Mouse (Mus musculus): ENCODE measurements around the gene 1700029J07Rik. TPM values are rescaled to one million over a fixed set of nuclear protein-coding genes. Genes with fewer than 3 reads are reported as not detected.
A peak's percentile ranks its signal among the peaks of the same experiment; 100 is the strongest.

1700029J07Rik gene
- polyA plus RNA-seq, 1 experiment from 2014 or later = 4.1 TPM

DNA sequence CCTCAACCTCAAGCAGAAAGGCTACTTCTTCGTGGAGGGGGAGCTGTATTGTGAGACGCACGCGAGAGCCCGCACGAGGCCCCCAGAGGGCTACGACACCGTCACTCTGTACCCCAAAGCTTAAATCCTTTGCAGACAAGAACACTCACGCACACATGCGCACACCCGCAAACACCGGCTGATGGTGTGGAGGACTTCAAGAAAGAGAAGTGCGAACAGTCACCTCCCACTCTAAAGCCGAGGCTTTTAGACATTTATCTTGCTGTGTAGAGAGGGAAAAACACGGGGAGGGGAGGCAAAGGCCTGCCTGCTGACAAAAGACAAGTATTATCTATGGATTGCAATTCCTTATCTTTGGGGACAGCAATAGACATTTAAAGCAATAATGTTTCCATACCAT is 56.2 kb downstream of the 1700029J07Rik start:
- H3K4me1 ChIP-seq (ENCODE audit: control insufficient read depth, insufficient read depth, low read length) = no peaks in the 10 kb centered on the region
- ATAC-seq (ENCODE audit: insufficient read depth, low FRiP score) = no peak
- H3K27ac ChIP-seq (ENCODE audit: low read length) = no peak overlapping the region
- no peak overlapping the region for H3K4me2 ChIP-seq (ENCODE audit: low read depth, low read length)
- WGBS = 80% methylated on average over 15 of the region's 15 CpGs
- no peaks in the 10 kb centered on the region for H3K9me3 ChIP-seq (replicated peaks; ENCODE audit: control insufficient read depth, low read length)
- H3K27me3 ChIP-seq (ENCODE audit: control insufficient read depth, insufficient read depth, low read length) = no peaks in the 10 kb centered on the region
- H3K36me3 ChIP-seq (ENCODE audit: control insufficient read depth, insufficient read depth, low read length) = 0 out of 2 replicates have a peak, but pooled peaks cover 4% of the 10 kb centered on the region
- no peak overlapping the region for H3K9ac ChIP-seq (ENCODE audit: low read length)
- no peak overlapping the region for H3K4me3 ChIP-seq (replicated peaks; ENCODE audit: low read length)

GRCm38 (mm10) chr8:45917040-45917679 is 57.9 kb downstream of the 1700029J07Rik start:
- no peak overlapping the region for H3K4me3 ChIP-seq (replicated peaks; ENCODE audit: low read length)
- H3K36me3 ChIP-seq (ENCODE audit: control insufficient read depth, insufficient read depth, low read length) = 0 out of 2 replicates have a peak, but pooled peaks cover 4% of the 10 kb centered on the region
- 0 out of 2 replicates have a peak, but pooled peaks have one; percentile 6 for ATAC-seq (ENCODE audit: insufficient read depth, low FRiP score)
- no peak overlapping the region for H3K9ac ChIP-seq (ENCODE audit: low read length)
- no peaks in the 10 kb centered on the region for H3K27me3 ChIP-seq (ENCODE audit: control insufficient read depth, insufficient read depth, low read length)
- H3K4me1 ChIP-seq (ENCODE audit: control insufficient read depth, insufficient read depth, low read length) = no peaks in the 10 kb centered on the region
- WGBS = 63% methylated on average over 20 of the region's 20 CpGs
- H3K9me3 ChIP-seq (replicated peaks; ENCODE audit: control insufficient read depth, low read length) = no peaks in the 10 kb centered on the region
- peak overlapping the region; percentile 34 for H3K27ac ChIP-seq (ENCODE audit: low read length)
- H3K4me2 ChIP-seq (ENCODE audit: low read depth, low read length) = no peak overlapping the region

GRCm38 (mm10) chr8:45916496-45916895 is 58.6 kb downstream of the 1700029J07Rik start:
- Histone ChIP-seq H3K27me3 (ENCODE audit: control insufficient read depth, insufficient read depth, low read length) (no peaks in the 10 kb centered on the region), H3K4me1 (ENCODE audit: control insufficient read depth, insufficient read depth, low read length) (no peaks in the 10 kb centered on the region), H3K4me3 (replicated peaks; ENCODE audit: low read length) (no peak overlapping the region), H3K36me3 (ENCODE audit: control insufficient read depth, insufficient read depth, low read length) (0 out of 2 replicates have a peak, but pooled peaks cover 4% of the 10 kb centered on the region), H3K4me2 (ENCODE audit: low read depth, low read length) (no peak overlapping the region), H3K9ac (ENCODE audit: low read length) (no peak overlapping the region), H3K27ac (ENCODE audit: low read length) (peak overlapping the region; percentile 34; the same call in 1 of the 2 replicates), H3K9me3 (replicated peaks; ENCODE audit: control insufficient read depth, low read length) (no peaks in the 10 kb centered on the region)
- ATAC-seq (ENCODE audit: insufficient read depth, low FRiP score) = no peak
- WGBS = 82% methylated on average over 3 of the region's 3 CpGs

DNA sequence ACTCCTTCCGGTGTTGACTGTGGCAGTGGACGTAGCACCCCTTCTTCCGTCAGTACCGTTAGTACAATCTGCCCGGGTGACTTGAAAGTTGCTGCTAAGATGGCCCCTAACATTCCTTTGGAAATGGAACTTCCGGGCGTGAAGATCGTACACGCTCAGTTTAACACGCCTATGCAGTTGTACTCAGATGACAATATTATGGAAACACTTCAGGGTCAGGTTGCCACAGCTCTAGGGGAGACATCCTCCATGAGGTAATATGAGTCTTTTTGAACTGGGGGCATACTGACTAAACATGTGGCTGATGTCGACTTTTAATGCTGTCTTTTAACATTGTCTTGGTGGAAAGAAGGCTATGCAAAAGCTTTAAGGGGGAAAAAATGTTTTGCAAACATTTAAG is 61.3 kb downstream of the 1700029J07Rik start:
- Histone ChIP-seq H3K27me3 (ENCODE audit: control insufficient read depth, insufficient read depth, low read length) (no peaks in the 10 kb centered on the region), H3K4me1 (ENCODE audit: control insufficient read depth, insufficient read depth, low read length) (no peaks in the 10 kb centered on the region), H3K27ac (ENCODE audit: low read length) (no peak overlapping the region), H3K4me3 (replicated peaks; ENCODE audit: low read length) (no peak overlapping the region), H3K9ac (ENCODE audit: low read length) (no peak overlapping the region), H3K36me3 (ENCODE audit: control insufficient read depth, insufficient read depth, low read length) (0 out of 2 replicates have a peak, but pooled peaks cover 4% of the 10 kb centered on the region), H3K9me3 (replicated peaks; ENCODE audit: control insufficient read depth, low read length) (no peaks in the 10 kb centered on the region), H3K4me2 (ENCODE audit: low read depth, low read length) (no peak overlapping the region)
- 78% methylated on average over 11 of the region's 11 CpGs for WGBS
- no peak for ATAC-seq (ENCODE audit: insufficient read depth, low FRiP score)

DNA sequence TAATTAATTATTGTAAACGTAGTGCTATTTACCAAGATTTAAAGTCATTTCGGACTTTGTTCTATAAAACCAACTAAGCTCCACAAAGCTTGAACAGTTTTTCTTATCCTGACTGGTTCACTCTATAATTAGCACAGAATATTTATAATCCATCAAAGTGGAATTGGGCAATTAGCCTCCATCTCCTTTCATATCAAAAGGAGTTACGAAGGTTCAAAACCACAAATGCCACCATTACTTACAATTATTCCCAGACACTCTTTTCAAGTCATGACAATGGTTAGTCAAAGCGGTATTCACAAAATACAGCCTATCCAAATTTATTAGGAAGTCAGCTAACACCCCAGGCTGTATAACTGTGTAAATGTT is 68.8 kb downstream of the 1700029J07Rik start:
- Histone ChIP-seq H3K27ac (ENCODE audit: low read length) (no peak overlapping the region), H3K4me2 (ENCODE audit: low read depth, low read length) (no peak overlapping the region), H3K9ac (ENCODE audit: low read length) (no peak overlapping the region), H3K4me3 (replicated peaks; ENCODE audit: low read length) (no peak overlapping the region), H3K4me1 (ENCODE audit: control insufficient read depth, insufficient read depth, low read length) (no peaks in the 10 kb centered on the region), H3K9me3 (replicated peaks; ENCODE audit: control insufficient read depth, low read length) (no peaks in the 10 kb centered on the region), H3K27me3 (ENCODE audit: control insufficient read depth, insufficient read depth, low read length) (no peaks in the 10 kb centered on the region), H3K36me3 (ENCODE audit: control insufficient read depth, insufficient read depth, low read length) (peaks cover 3% of the 10 kb centered on the region; the same call in 1 of the 2 replicates)
- WGBS = 82% methylated on average over 4 of the region's 4 CpGs
- ATAC-seq (ENCODE audit: insufficient read depth, low FRiP score) = no peak

DNA sequence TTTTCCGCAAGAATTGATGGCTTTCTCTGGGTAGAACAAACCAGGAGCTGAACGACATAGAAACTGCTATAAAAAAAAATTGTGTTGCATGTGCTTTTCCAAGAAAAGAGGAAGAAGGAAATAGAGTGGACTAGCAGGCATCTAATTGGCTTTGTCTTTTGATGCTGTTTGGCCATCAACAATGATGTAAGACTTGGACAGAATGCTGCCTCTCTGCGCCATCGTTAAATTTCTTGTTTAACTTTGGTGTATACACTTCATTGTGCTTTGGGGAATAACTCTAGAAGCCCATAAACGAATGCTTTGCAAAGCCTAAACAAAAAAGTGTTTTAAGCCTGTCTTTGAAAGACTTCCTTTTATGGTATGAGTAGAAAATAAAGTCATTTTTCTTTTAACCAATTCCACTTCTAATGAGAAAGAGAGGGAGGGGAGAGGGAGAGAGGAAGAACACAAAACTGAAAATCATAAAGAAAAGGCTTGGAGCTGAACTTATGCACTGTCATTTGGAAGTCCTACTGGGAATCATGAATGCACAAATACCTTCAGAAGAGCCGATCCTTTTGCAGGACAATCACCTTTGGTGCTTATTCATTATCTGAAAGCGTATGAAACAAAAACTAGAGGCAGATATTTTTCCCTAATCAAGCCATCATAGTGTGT is 69.3 kb downstream of the 1700029J07Rik start:
- WGBS = 67% methylated on average over 7 of the region's 7 CpGs
- peak overlapping the region; percentile 47; the same call in 1 of the 2 replicates for H3K27ac ChIP-seq (ENCODE audit: low read length)

DNA sequence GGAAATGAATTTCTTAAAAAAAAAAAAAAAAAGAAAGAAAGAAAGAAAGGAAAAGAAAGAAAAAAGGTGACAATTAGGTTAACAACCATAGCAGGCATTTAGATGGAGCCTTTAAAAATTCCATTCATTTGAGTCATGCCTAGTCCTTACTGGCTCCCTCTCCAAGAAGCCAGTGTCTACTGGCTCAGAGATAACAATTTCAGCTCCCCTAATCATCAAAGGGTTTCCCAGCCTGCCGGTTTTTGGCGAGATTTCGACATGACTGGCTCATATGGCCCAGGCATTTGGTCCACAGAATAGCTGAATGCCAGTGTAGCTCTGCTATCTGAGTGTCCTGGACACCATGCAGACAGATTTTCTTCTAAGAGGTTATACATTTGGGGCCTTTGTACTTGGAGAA is 71.4 kb downstream of the 1700029J07Rik start:
- no peak for ATAC-seq (ENCODE audit: insufficient read depth, low FRiP score)
- peaks cover 3% of the 10 kb centered on the region; the same call in 1 of the 2 replicates for H3K36me3 ChIP-seq (ENCODE audit: control insufficient read depth, insufficient read depth, low read length)
- H3K27me3 ChIP-seq (ENCODE audit: control insufficient read depth, insufficient read depth, low read length) = no peaks in the 10 kb centered on the region
- WGBS = 21% methylated on average over 3 of the region's 3 CpGs
- H3K9ac ChIP-seq (ENCODE audit: low read length) = no peak overlapping the region
- no peak overlapping the region for H3K4me2 ChIP-seq (ENCODE audit: low read depth, low read length)
- no peak overlapping the region for H3K4me3 ChIP-seq (replicated peaks; ENCODE audit: low read length)
- H3K4me1 ChIP-seq (ENCODE audit: control insufficient read depth, insufficient read depth, low read length) = no peaks in the 10 kb centered on the region
- no peak overlapping the region for H3K27ac ChIP-seq (ENCODE audit: low read length)
- H3K9me3 ChIP-seq (replicated peaks; ENCODE audit: control insufficient read depth, low read length) = no peaks in the 10 kb centered on the region

More for the DNA sequence above, 69.3 kb downstream of the 1700029J07Rik start:
- no peaks in the 10 kb centered on the region for H3K9me3 ChIP-seq (replicated peaks; ENCODE audit: control insufficient read depth, low read length)
- no peak overlapping the region for H3K9ac ChIP-seq (ENCODE audit: low read length)
- no peaks in the 10 kb centered on the region for H3K4me1 ChIP-seq (ENCODE audit: control insufficient read depth, insufficient read depth, low read length)
- no peak overlapping the region for H3K4me3 ChIP-seq (replicated peaks; ENCODE audit: low read length)
- ATAC-seq (ENCODE audit: insufficient read depth, low FRiP score) = no peak
- peaks cover 3% of the 10 kb centered on the region; the same call in 1 of the 2 replicates for H3K36me3 ChIP-seq (ENCODE audit: control insufficient read depth, insufficient read depth, low read length)
- H3K27me3 ChIP-seq (ENCODE audit: control insufficient read depth, insufficient read depth, low read length) = no peaks in the 10 kb centered on the region
- no peak overlapping the region for H3K4me2 ChIP-seq (ENCODE audit: low read depth, low read length)

Other genes with a start within 250 kb of the 1700029J07Rik start
- gene Pdlim3, start 89.8 kb downstream of the 1700029J07Rik start, polyA plus RNA-seq (2015; fragmentation: Nextera tagmentation; extraction: Ambion mirVana) = 222 and 236 TPM in 2 replicates
- not detected in 2 replicates for gene Ccdc110, start 40.6 kb downstream of the 1700029J07Rik start, polyA plus RNA-seq (2015; fragmentation: Nextera tagmentation; extraction: Ambion mirVana)
- 91.4 and 93.6 TPM in 2 replicates for gene Ufsp2, start 276 bp upstream of the 1700029J07Rik start, polyA plus RNA-seq (2015; fragmentation: Nextera tagmentation; extraction: Ambion mirVana)
- 0.37 and 0.71 TPM in 2 replicates for gene Lrp2bp, start 24.1 kb upstream of the 1700029J07Rik start, polyA plus RNA-seq (2015; fragmentation: Nextera tagmentation; extraction: Ambion mirVana)
- 27.1 and 41.3 TPM in 2 replicates for gene Ankrd37, start 30.5 kb upstream of the 1700029J07Rik start, polyA plus RNA-seq (2015; fragmentation: Nextera tagmentation; extraction: Ambion mirVana)
- gene Cfap97, start 176.5 kb upstream of the 1700029J07Rik start, polyA plus RNA-seq (2015; fragmentation: Nextera tagmentation; extraction: Ambion mirVana) = 16.3 and 18.5 TPM in 2 replicates
- 4.0 and 6.0 TPM in 2 replicates for gene Snx25, start 176.9 kb upstream of the 1700029J07Rik start, polyA plus RNA-seq (2015; fragmentation: Nextera tagmentation; extraction: Ambion mirVana)
- 398 and 461 TPM in 2 replicates for gene Slc25a4, start 236.0 kb upstream of the 1700029J07Rik start, polyA plus RNA-seq (2015; fragmentation: Nextera tagmentation; extraction: Ambion mirVana)

All from stomach, embryonic 16.5 days (tissue).